Mouse (Mus musculus) C2C12 (cell line): ENCODE data around the gene Cfap161.

Experiments
- CTCF ChIP-seq: IDR thresholded peaks from one replicate; pipeline ENCODE4 v1.5.1; 2011; ENCODE audit not compliant: control insufficient read depth, insufficient read depth, insufficient read length
- MAX ChIP-seq: IDR thresholded peaks from one replicate; pipeline ENCODE4 v1.6.1; 2011; ENCODE audit warnings: mild to moderate bottlenecking, control low read depth
- USF1 ChIP-seq: IDR thresholded peaks from one replicate; pipeline ENCODE4 v1.6.1; 2011; ENCODE audit warnings: low read depth, mild to moderate bottlenecking, control low read depth, moderate library complexity

- TF ChIP-seq CTCF: no peak
- TF ChIP-seq MAX: no peak
- no peak for TF ChIP-seq USF1
Observed at GRCm38 (mm10) chr7:83813993-83814392, 19.3 kb upstream of the Cfap161 start.
